In the genomic region with DNA sequence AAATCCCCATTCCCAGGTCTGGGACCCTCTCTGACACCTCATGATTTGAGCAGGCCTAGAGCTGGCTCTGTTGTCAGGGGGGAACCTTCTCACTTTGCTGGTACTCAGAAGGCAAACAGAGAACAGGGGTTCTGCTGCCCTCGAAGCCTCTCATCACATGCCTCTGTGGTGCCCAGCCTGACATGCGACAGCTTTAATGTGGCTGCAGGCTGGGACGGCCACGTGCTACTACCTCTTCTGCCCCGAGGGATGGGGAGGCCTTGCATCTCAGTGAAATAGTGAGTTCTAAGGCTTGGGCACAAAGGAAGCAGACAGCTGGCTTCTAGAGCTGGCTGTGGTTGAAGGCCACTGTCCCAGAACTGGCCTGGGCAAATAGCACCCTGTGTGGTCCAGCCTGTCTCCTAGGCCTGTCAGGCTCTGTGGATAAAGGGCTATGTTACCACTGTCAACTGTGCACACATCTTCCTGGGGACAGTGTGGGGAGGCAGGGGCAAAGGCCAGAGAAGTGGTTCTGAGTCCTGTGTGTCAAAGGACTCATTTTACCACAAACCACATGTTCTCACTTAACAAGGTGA, we compare ENCODE assay signal across 16 mouse cellular contexts. TPM values are rescaled to one million over a fixed set of nuclear protein-coding genes. Genes with fewer than 3 reads are reported as not detected.
A peak's percentile ranks its signal among the peaks of the same experiment; 100 is the strongest.
DNase-seq lines count a peak whose midpoint lies in the region; ATAC-seq and TF ChIP-seq lines count a peak whose summit lies in the region.
"Had no signal": no experiment of that assay in that cellular context is flagged by ENCODE, and none has a peak within 500 bp of the region (broad histone marks: within the 10 kb centered on the region; RNA-seq: fewer than 3 reads in every experiment).

No protein-coding gene starts in this region.

- WGBS in heart, embryonic 14.5 days: 72% methylated on average over 5 of the region's 5 CpGs
- WGBS in midbrain, embryonic 13.5 days: 83% methylated on average over 5 of the region's 5 CpGs
- WGBS in midbrain, embryonic 15.5 days: 84% methylated on average over 5 of the region's 5 CpGs

- no peak for TF ChIP-seq CTCF in gastrocnemius, adult 2 months (IDR thresholded peaks at IDR 0.05)

- H3K4me1 ChIP-seq in heart, embryonic 14.5 days (ENCODE audit: control insufficient read depth in 2 of 2, insufficient read depth in 2 of 2, low read length in 2 of 2): peaks cover 10% of the 10 kb centered on the region in 2 experiments
- no peaks in the 10 kb centered on the region for H3K4me1 ChIP-seq in midbrain, embryonic 13.5 days (replicated peaks)
- no peaks in the 10 kb centered on the region for H3K4me1 ChIP-seq in midbrain, embryonic 15.5 days
- H3K4me1 ChIP-seq: forebrain, embryonic 10.5 days; hindbrain, embryonic 15.5 days; lung, embryonic 15.5 days had no signal

- intact Hi-C loops in gastrocnemius, adult 2 months (cut with DNase I): no loop called here
- intact Hi-C loops in heart, postnatal 14 days (cut with DNase I): no loop called here

- no peak overlapping the region; the same call in 1 of the 2 replicates for H3K4me2 ChIP-seq in heart, embryonic 14.5 days (ENCODE audit: low read length)
- H3K4me2 ChIP-seq in midbrain, embryonic 13.5 days (replicated peaks): no peak overlapping the region
- H3K4me2 ChIP-seq in midbrain, embryonic 15.5 days: no peak overlapping the region
- H3K4me2 ChIP-seq: hindbrain, embryonic 15.5 days; lung, embryonic 15.5 days had no signal

- peak; percentile 45 for DNase-seq in gastrocnemius, adult 2 months
- DNase-seq in gastrocnemius, postnatal 4 days (ENCODE audit: low spot score in 2 of 2): no peak
- DNase-seq in heart, postnatal 14 days: no peak
- DNase-seq in kidney, adult 11 months: no peak
- DNase-seq: adrenal gland, postnatal 36 days; cerebellum, adult 9-10 months; kidney, adult 8-10 months; kidney, postnatal 10 days; lung, postnatal 4 days had no signal

- H3K27me3 ChIP-seq in heart, embryonic 14.5 days (ENCODE audit: control insufficient read depth, insufficient read depth, low read length): no peaks in the 10 kb centered on the region
- H3K27me3 ChIP-seq in midbrain, embryonic 13.5 days: no peaks in the 10 kb centered on the region
- no peaks in the 10 kb centered on the region for H3K27me3 ChIP-seq in midbrain, embryonic 15.5 days (replicated peaks)
- H3K27me3 ChIP-seq: hindbrain, embryonic 15.5 days; lung, embryonic 15.5 days had no signal

- H3K27ac ChIP-seq in gastrocnemius, adult 2 months: peak overlapping the region; percentile 92
- peak overlapping the region; percentile 34 to 61 for H3K27ac ChIP-seq in heart, embryonic 14.5 days (replicated peaks in 1 of 2; ENCODE audit: control insufficient read depth in 1 of 2, insufficient read depth in 1 of 2, low read depth in 2 of 2, low read length in 2 of 2)
- H3K27ac ChIP-seq in midbrain, embryonic 13.5 days: no peak overlapping the region
- H3K27ac ChIP-seq in midbrain, embryonic 15.5 days: no peak overlapping the region
- H3K27ac ChIP-seq: forebrain, embryonic 10.5 days; hindbrain, embryonic 15.5 days; liver, embryonic 14.5 days; lung, embryonic 15.5 days had no signal

- no peak overlapping the region for H3K4me3 ChIP-seq in gastrocnemius, adult 2 months
- no peak overlapping the region for H3K4me3 ChIP-seq in heart, embryonic 14.5 days (ENCODE audit: control insufficient read depth in 1 of 2, insufficient read depth in 1 of 2, low read depth in 1 of 2, low read length in 2 of 2)
- no peak overlapping the region for H3K4me3 ChIP-seq in midbrain, embryonic 13.5 days (replicated peaks)
- no peak overlapping the region for H3K4me3 ChIP-seq in midbrain, embryonic 15.5 days
- H3K4me3 ChIP-seq: forebrain, embryonic 10.5 days; hindbrain, embryonic 15.5 days; lung, embryonic 15.5 days had no signal

- H3K36me3 ChIP-seq in heart, embryonic 14.5 days (ENCODE audit: control insufficient read depth, insufficient read depth, low read length): peaks cover 57% of the 10 kb centered on the region
- peaks cover 78% of the 10 kb centered on the region for H3K36me3 ChIP-seq in midbrain, embryonic 13.5 days
- peaks cover 44% of the 10 kb centered on the region for H3K36me3 ChIP-seq in midbrain, embryonic 15.5 days (replicated peaks)

- H3K9ac ChIP-seq in heart, embryonic 14.5 days (ENCODE audit: low read length): no peak overlapping the region
- no peak overlapping the region; the same call in 1 of the 2 replicates for H3K9ac ChIP-seq in midbrain, embryonic 13.5 days (replicated peaks)
- no peak overlapping the region for H3K9ac ChIP-seq in midbrain, embryonic 15.5 days
- H3K9ac ChIP-seq: hindbrain, embryonic 15.5 days; liver, embryonic 14.5 days; lung, embryonic 15.5 days had no signal

- peak; percentile 14; the same call in 1 of the 2 replicates for ATAC-seq in heart, embryonic 14.5 days (ENCODE audit: insufficient number of reproducible peaks, insufficient read depth, low FRiP score, low read depth)
- ATAC-seq in midbrain, embryonic 13.5 days: 0 out of 2 replicates have a peak, but pooled peaks have one; percentile 49
- ATAC-seq in midbrain, embryonic 15.5 days (replicated peaks): no peak

- no peaks in the 10 kb centered on the region for H3K9me3 ChIP-seq in heart, embryonic 14.5 days (ENCODE audit: control insufficient read depth, low read length)
- H3K9me3 ChIP-seq in midbrain, embryonic 13.5 days: no peaks in the 10 kb centered on the region
- no peaks in the 10 kb centered on the region for H3K9me3 ChIP-seq in midbrain, embryonic 15.5 days
- H3K9me3 ChIP-seq: forebrain, embryonic 10.5 days; hindbrain, embryonic 15.5 days; lung, embryonic 15.5 days had no signal

RNA-seq across cellular contexts. Expression of a gene that starts 8.7 kb away (rescaled TPM):
- 100 to 1,000 TPM; 137 to 158 TPM for total RNA-seq in gastrocnemius, adult 2 months (2021)
- 100 to 1,000 TPM; 109 to 111 TPM for total RNA-seq in gastrocnemius, postnatal 4 days (2021)
- 87.6 and 98.4 TPM in 2 replicates for polyA plus RNA-seq in heart, embryonic 14.5 days (2014; fragmentation: Nextera tagmentation; extraction: Ambion mirVana)
- total RNA-seq in heart, postnatal 14 days (2021): 10 to 100 TPM; 88.9 to 98.9 TPM
- polyA plus RNA-seq in midbrain, embryonic 13.5 days (2015; fragmentation: Nextera tagmentation; extraction: Ambion mirVana): 153 and 163 TPM in 2 replicates
- 138 and 148 TPM in 2 replicates for polyA plus RNA-seq in midbrain, embryonic 15.5 days (2015; fragmentation: Nextera tagmentation; extraction: Ambion mirVana)

Comparison
In these comparisons a context has a peak if more than half of its experiments do, and no peak if none do; other contexts are left out.
1. H3K27ac ChIP-seq: peak in gastrocnemius, adult 2 months (single experiment) and heart, embryonic 14.5 days (2 of 2); none in midbrain, embryonic 13.5 days (single experiment) and midbrain, embryonic 15.5 days (single experiment).